In genomic region chr8:86475711-86476438, GRCm38 (mm10) we compare ENCODE assay signal across 8 mouse cellular contexts.
DNase-seq lines count a peak whose midpoint lies in the region; ATAC-seq and TF ChIP-seq lines count a peak whose summit lies in the region.

No protein-coding gene starts in this region.

- H3K9ac ChIP-seq in heart, embryonic 12.5 days = no peak overlapping the region

- TF ChIP-seq POLR2A in cortical plate, adult 2 months (IDR thresholded peaks at IDR 0.05; ENCODE audit: extremely low read depth, insufficient read depth, low read length) = no peak

- ATAC-seq in heart, embryonic 12.5 days (ENCODE audit: insufficient number of reproducible peaks, low FRiP score) = no peak
- no peak for ATAC-seq in erythroblast, adult 5-6 weeks (replicated peaks; ENCODE audit: low FRiP score, poor library complexity, severe bottlenecking)

- 58% methylated on average over 9 of the region's 9 CpGs for WGBS in heart, embryonic 12.5 days

- H3K4me1 ChIP-seq in heart, embryonic 12.5 days (replicated peaks) = no peaks in the 10 kb centered on the region
- H3K4me1 ChIP-seq in cortical plate, adult 2 months (ENCODE audit: control insufficient read depth, insufficient read depth, low read length) = peaks cover 3% of the 10 kb centered on the region; the same call in 1 of the 2 replicates

- TF ChIP-seq CTCF in cortical plate, adult 2 months (IDR thresholded peaks at IDR 0.05; ENCODE audit: extremely low read depth, insufficient read depth, low read length) = peak; percentile 94

- no peaks in the 10 kb centered on the region for H3K9me3 ChIP-seq in heart, embryonic 12.5 days (replicated peaks)

- no peaks in the 10 kb centered on the region for H3K36me3 ChIP-seq in heart, embryonic 12.5 days

- H3K4me3 ChIP-seq in heart, embryonic 12.5 days = no peak overlapping the region
- H3K4me3 ChIP-seq in cortical plate, adult 2 months (ENCODE audit: insufficient read depth, low read length) = no peak overlapping the region

- H3K27me3 ChIP-seq in heart, embryonic 12.5 days (replicated peaks) = no peaks in the 10 kb centered on the region

- H3K27ac ChIP-seq in heart, embryonic 12.5 days (ENCODE audit: poor library complexity, severe bottlenecking) = no peak overlapping the region
- H3K27ac ChIP-seq in cortical plate, adult 2 months (ENCODE audit: insufficient read depth, low read length) = no peak overlapping the region

- intact Hi-C loops in heart, postnatal 10 days (cut with DNase I) = loop anchor here (5.0 kb wide), 1 partner anchor 779 kb away; no protein-coding TSS in a partner anchor

- no peak overlapping the region for H3K4me2 ChIP-seq in heart, embryonic 12.5 days

- peak; percentile 7 to 22 for DNase-seq in heart, adult 18-20 months
- peak; percentile 75 for DNase-seq in NIH3T3 (ENCODE audit: low read depth)
- peak; percentile 21 to 51 for DNase-seq in heart, postnatal 10 days
- DNase-seq in layer of hippocampus, postnatal 36 days = peak; percentile 52 to 62
- DNase-seq in neural tube, embryonic 10.5 days (ENCODE audit: extremely low spot score, low spot score) = peak; percentile 31

Comparison
In these comparisons a context has a peak if more than half of its experiments do, and no peak if none do; other contexts are left out.
1. DNase-seq: peak in every context shown above with its lines; median percentile 75 in NIH3T3; 57 in layer of hippocampus, postnatal 36 days; 36 in heart, postnatal 10 days; 31 in neural tube, embryonic 10.5 days; 14 in heart, adult 18-20 months.